Comparison of ENCODE assay signal across 9 mouse cellular contexts in genomic region chr2:17730957-17731830, GRCm38 (mm10). TPM values are rescaled to one million over a fixed set of nuclear protein-coding genes. Genes with fewer than 3 reads are reported as not detected.
DNase-seq lines count a peak whose midpoint lies in the region; ATAC-seq and TF ChIP-seq lines count a peak whose summit lies in the region.
"Had no signal": no experiment of that assay in that cellular context is flagged by ENCODE, and none has a peak within 500 bp of the region (broad histone marks: within the 10 kb centered on the region; RNA-seq: fewer than 3 reads in every experiment).

TSS of gene Nebl (minus strand) at chr2:17731464.

- peaks cover 10% of the 10 kb centered on the region; the same call in 1 of the 2 replicates for H3K4me1 ChIP-seq in limb, embryonic 11.5 days (ENCODE audit: control insufficient read depth, insufficient read depth, low read length)
- H3K4me1 ChIP-seq in midbrain, embryonic 13.5 days (replicated peaks) = peaks cover 26% of the 10 kb centered on the region
- peaks cover 6% of the 10 kb centered on the region; the same call in 1 of the 2 replicates for H3K4me1 ChIP-seq in stomach, embryonic 16.5 days (ENCODE audit: control insufficient read depth, insufficient read depth, low read length)

- H3K27me3 ChIP-seq in limb, embryonic 11.5 days (ENCODE audit: control insufficient read depth, insufficient read depth, low read length) = peaks cover 16% of the 10 kb centered on the region
- H3K27me3 ChIP-seq in midbrain, embryonic 13.5 days = peaks cover 78% of the 10 kb centered on the region
- peaks cover 9% of the 10 kb centered on the region for H3K27me3 ChIP-seq in stomach, embryonic 16.5 days (ENCODE audit: control insufficient read depth, insufficient read depth, low read length)

- WGBS in limb, embryonic 11.5 days = under 1% methylated on average over 51 of the region's 59 CpGs
- under 1% methylated on average over 51 of the region's 59 CpGs for WGBS in midbrain, embryonic 13.5 days
- WGBS in stomach, embryonic 16.5 days = under 1% methylated on average over 59 of the region's 59 CpGs

- H3K9ac ChIP-seq in limb, embryonic 11.5 days (ENCODE audit: low read length) = peak within 1 kb of the TSS; percentile 59
- H3K9ac ChIP-seq in midbrain, embryonic 13.5 days (replicated peaks) = peak within 1 kb of the TSS; percentile 80
- peak within 1 kb of the TSS; percentile 60 for H3K9ac ChIP-seq in stomach, embryonic 16.5 days (ENCODE audit: low read length)

- H3K27ac ChIP-seq in gastrocnemius, adult 2 months = peak within 1 kb of the TSS; percentile 46; the same call in 1 of the 2 replicates
- no peak within 1 kb of the TSS for H3K27ac ChIP-seq in limb, embryonic 11.5 days (replicated peaks; ENCODE audit: low read depth, low read length)
- peak within 1 kb of the TSS; percentile 60; the same call in 1 of the 2 replicates for H3K27ac ChIP-seq in midbrain, embryonic 13.5 days
- no peak within 1 kb of the TSS for H3K27ac ChIP-seq in stomach, embryonic 16.5 days (ENCODE audit: low read length)
- H3K27ac ChIP-seq: macrophage had no signal

- intact Hi-C loops in gastrocnemius, adult 2 months (cut with DNase I) = no loop called here

- H3K36me3 ChIP-seq in limb, embryonic 11.5 days (ENCODE audit: control insufficient read depth, insufficient read depth, low read length) = no peaks in the 10 kb centered on the region
- no peaks in the 10 kb centered on the region for H3K36me3 ChIP-seq in midbrain, embryonic 13.5 days
- no peaks in the 10 kb centered on the region for H3K36me3 ChIP-seq in stomach, embryonic 16.5 days (ENCODE audit: control insufficient read depth, insufficient read depth, low read length)

- H3K9me3 ChIP-seq in limb, embryonic 11.5 days (ENCODE audit: control insufficient read depth, low read length) = no peaks in the 10 kb centered on the region
- H3K9me3 ChIP-seq in midbrain, embryonic 13.5 days = no peaks in the 10 kb centered on the region
- no peaks in the 10 kb centered on the region for H3K9me3 ChIP-seq in stomach, embryonic 16.5 days (replicated peaks; ENCODE audit: control insufficient read depth, low read length)

- no peak for TF ChIP-seq CTCF in gastrocnemius, adult 2 months (IDR thresholded peaks at IDR 0.05)

- H3K4me2 ChIP-seq in limb, embryonic 11.5 days (ENCODE audit: low read depth, severe bottlenecking) = peak within 1 kb of the TSS; percentile 90
- H3K4me2 ChIP-seq in midbrain, embryonic 13.5 days (replicated peaks) = peak within 1 kb of the TSS; percentile 98
- peak within 1 kb of the TSS; percentile 97 for H3K4me2 ChIP-seq in stomach, embryonic 16.5 days (ENCODE audit: low read depth, low read length)

- ATAC-seq in limb, embryonic 11.5 days (ENCODE audit: insufficient number of reproducible peaks, low FRiP score, low TSS enrichment, low read depth) = peak; percentile 85
- peak; percentile 90 for ATAC-seq in midbrain, embryonic 13.5 days
- peak; percentile 87 for ATAC-seq in stomach, embryonic 16.5 days (ENCODE audit: insufficient read depth, low FRiP score)

- DNase-seq in gastrocnemius, adult 2 months = peak; percentile 48
- DNase-seq in gastrocnemius, adult 18-20 months (ENCODE audit: low spot score) = no peak
- DNase-seq in cerebellum, adult 9-10 months = peak; percentile 65
- DNase-seq in frontal cortex, postnatal 14 days (ENCODE audit: low spot score in 2 of 2) = peak; percentile 27 to 61
- peak; percentile 70 for DNase-seq in induced T-regulatory cell, adult 2 months (ENCODE audit: low read depth)
- DNase-seq in limb, embryonic 11.5 days (ENCODE audit: low spot score) = peak; percentile 77

- H3K4me3 ChIP-seq in gastrocnemius, adult 2 months = peak within 1 kb of the TSS; percentile 77
- peak within 1 kb of the TSS; percentile 55 for H3K4me3 ChIP-seq in limb, embryonic 11.5 days (ENCODE audit: low read depth, low read length)
- peak within 1 kb of the TSS; percentile 68 for H3K4me3 ChIP-seq in midbrain, embryonic 13.5 days (replicated peaks)
- peak within 1 kb of the TSS; percentile 54 for H3K4me3 ChIP-seq in stomach, embryonic 16.5 days (replicated peaks; ENCODE audit: low read length)

RNA-seq across cellular contexts. Expression of gene Nebl, which starts in this region (rescaled TPM):
- total RNA-seq in gastrocnemius, adult 2 months (2021) = 1 to 10 TPM in 1 of 2 experiments, under 1 TPM in 1; 0.43 to 1.5 TPM
- under 1 TPM; 0.32 to 0.81 TPM for total RNA-seq in gastrocnemius, adult 18-20 months (2021)
- 4.8 and 6.1 TPM in 2 replicates for polyA plus RNA-seq in limb, embryonic 11.5 days (2014; fragmentation: Nextera tagmentation; extraction: Ambion mirVana)
- polyA plus RNA-seq in midbrain, embryonic 13.5 days (2015; fragmentation: Nextera tagmentation; extraction: Ambion mirVana) = 5.3 and 5.4 TPM in 2 replicates
- polyA plus RNA-seq in stomach, embryonic 16.5 days (2015; fragmentation: Nextera tagmentation; extraction: Ambion mirVana) = 9.1 and 11.0 TPM in 2 replicates
- polyA plus RNA-seq: macrophage had no signal

Comparison
In these comparisons a context has a peak if more than half of its experiments do, and no peak if none do; other contexts are left out.
1. H3K27ac ChIP-seq: peak in gastrocnemius, adult 2 months (single experiment) and midbrain, embryonic 13.5 days (single experiment); none in limb, embryonic 11.5 days (single experiment) and stomach, embryonic 16.5 days (single experiment).
2. Peak in every context shown above with its lines, with median percentiles within 50 percentile points of each other: H3K4me3 ChIP-seq, ATAC-seq, H3K4me2 ChIP-seq and H3K9ac ChIP-seq.